Mouse (Mus musculus): Measurements from ENCODE around the gene Mzf1. TPM values are rescaled to one million over a fixed set of nuclear protein-coding genes. Genes with fewer than 3 reads are reported as not detected.

Mzf1 gene
- total RNA-seq, 2 experiments from 2014 or later = 0.54 to 0.75 TPM

GRCm38 (mm10) chr7:13034148-13034977, 20.2 kb downstream of the Mzf1 start, which contains the start of gene Chmp2a:
Gene Chmp2a, minus strand, starts transcription at chr7:13034807.
- DNase-seq = peak; percentile 95

GRCm38 (mm10) chr7:13033451-13034147, 21.0 kb downstream of the Mzf1 start:
- no peak for DNase-seq

- no peak for DNase-seq
Observed at GRCm38 (mm10) chr7:13032541-13032940, 22.0 kb downstream of the Mzf1 start.

GRCm38 (mm10) chr7:13031983-13032382, 22.6 kb downstream of the Mzf1 start:
- DNase-seq = no peak

GRCm38 (mm10) chr7:13031069-13031468, 23.5 kb downstream of the Mzf1 start:
- DNase-seq = no peak

- no peak for DNase-seq
Observed at GRCm38 (mm10) chr7:13028986-13029385, 25.6 kb downstream of the Mzf1 start.

GRCm38 (mm10) chr7:13025511-13026112, 29.0 kb downstream of the Mzf1 start:
- no peak for DNase-seq

GRCm38 (mm10) chr7:13024805-13025204, 29.8 kb downstream of the Mzf1 start:
- peak; percentile 64 for DNase-seq

GRCm38 (mm10) chr7:13023928-13024731, 30.4 kb downstream of the Mzf1 start:
- DNase-seq = peak; percentile 91

- peak; percentile 68 for DNase-seq
Observed at GRCm38 (mm10) chr7:13022773-13023535, 31.6 kb downstream of the Mzf1 start.

- DNase-seq = no peak
Observed at GRCm38 (mm10) chr7:13015217-13015616, 39.3 kb downstream of the Mzf1 start.

- no peak for DNase-seq
Observed at GRCm38 (mm10) chr7:13014275-13014839, 40.2 kb downstream of the Mzf1 start.

GRCm38 (mm10) chr7:13013671-13014070, 40.9 kb downstream of the Mzf1 start:
- no peak for DNase-seq

- no peak for DNase-seq
Observed at GRCm38 (mm10) chr7:13010005-13010908, 44.3 kb downstream of the Mzf1 start, which contains the start of gene Zbtb45. Gene Zbtb45, minus strand, starts transcription at chr7:13010034.

GRCm38 (mm10) chr7:13009143-13010004, 45.2 kb downstream of the Mzf1 start:
- DNase-seq = peak; percentile 87

- DNase-seq = no peak
Observed at GRCm38 (mm10) chr7:13007341-13008092, 47.0 kb downstream of the Mzf1 start.

- DNase-seq = no peak
Observed at GRCm38 (mm10) chr7:13006531-13006930, 48.0 kb downstream of the Mzf1 start.

GRCm38 (mm10) chr7:13006011-13006410, 48.6 kb downstream of the Mzf1 start:
- no peak for DNase-seq

All from gastrocnemius, postnatal 25 days (tissue).